Mouse (Mus musculus): ENCODE measurements around the gene Ppdpf.

DNA sequence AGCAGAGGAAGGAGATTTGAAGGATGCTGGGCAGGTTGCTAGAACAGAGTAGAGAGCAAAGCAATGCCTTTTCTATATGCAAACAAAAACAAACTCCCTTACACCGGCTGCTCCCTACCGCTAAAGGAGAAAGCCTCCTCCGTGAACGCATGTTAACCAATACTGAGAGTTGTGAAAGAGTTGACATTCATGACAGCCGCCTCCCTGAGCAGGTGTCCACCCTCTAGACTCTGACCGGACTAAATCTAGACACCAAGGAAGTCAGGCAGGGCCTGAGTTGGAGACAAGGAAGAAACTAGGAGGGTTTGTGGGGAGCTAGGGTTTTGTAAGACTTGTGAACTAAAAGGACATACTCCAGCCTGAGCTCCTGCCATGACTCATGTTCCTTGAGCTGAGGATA lies 15.8 kb downstream of the Ppdpf start:
- no peak for TF ChIP-seq CTCF (IDR thresholded peaks at IDR 0.05; ENCODE audit: borderline replicate concordance, control insufficient read depth, extremely low read depth, insufficient read depth, low read length, poor library complexity)
- no peak for TF ChIP-seq POLR2A (IDR thresholded peaks at IDR 0.05; ENCODE audit: control insufficient read depth, extremely low read depth, insufficient read depth, low read length, poor library complexity)
